Mouse (Mus musculus): ENCODE data around the gene Kctd20.

DNA sequence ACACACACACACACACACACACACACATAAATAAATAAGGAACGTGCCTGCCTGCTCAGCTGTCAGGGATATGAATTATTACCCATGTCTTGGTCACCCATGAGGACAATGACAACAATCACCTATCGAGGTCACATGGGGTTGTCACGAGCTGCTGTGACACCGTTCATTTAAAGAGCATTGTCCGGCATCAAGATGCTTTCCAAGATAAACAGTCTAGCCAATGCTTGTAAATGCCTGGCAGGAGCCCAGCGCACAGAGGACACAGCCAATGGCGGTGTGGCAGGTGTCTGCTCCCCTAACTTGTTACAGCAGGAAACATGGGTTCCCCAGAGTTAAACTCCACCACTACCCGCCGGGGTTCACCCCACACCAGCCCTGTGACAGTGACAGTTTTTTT is 23.7 kb upstream of the Kctd20 start:
- TF ChIP-seq MYOD1 (IDR thresholded peaks at IDR 0.05; ENCODE audit: control insufficient read depth in 1 of 3, insufficient read length in 2 of 3, low read depth in 2 of 3) (no peak), TCF12 (IDR thresholded peaks at IDR 0.05; ENCODE audit: insufficient read depth, poor library complexity, severe bottlenecking) (no peak), POLR2A (IDR thresholded peaks at IDR 0.05; ENCODE audit: insufficient read length, low read depth) (no peak), USF1 (IDR thresholded peaks at IDR 0.05; ENCODE audit: low read depth) (no peak), CEBPB (IDR thresholded peaks at IDR 0.05; ENCODE audit: insufficient read depth, poor library complexity, severe bottlenecking) (no peak), MAX (IDR thresholded peaks at IDR 0.05; ENCODE audit: low read depth) (no peak), E2F4 (IDR thresholded peaks at IDR 0.05; ENCODE audit: insufficient read depth) (no peak), POLR2AphosphoS2 (IDR thresholded peaks at IDR 0.05; ENCODE audit: insufficient read length, low read depth) (no peak), SRF (IDR thresholded peaks at IDR 0.05; ENCODE audit: control insufficient read depth, insufficient read length, low read depth) (no peak), REST (IDR thresholded peaks at IDR 0.05; ENCODE audit: insufficient read depth, insufficient read length) (no peak)
